Mouse (Mus musculus): ENCODE results near the gene Csnk2a2.

Gene Csnk2a2

DNA sequence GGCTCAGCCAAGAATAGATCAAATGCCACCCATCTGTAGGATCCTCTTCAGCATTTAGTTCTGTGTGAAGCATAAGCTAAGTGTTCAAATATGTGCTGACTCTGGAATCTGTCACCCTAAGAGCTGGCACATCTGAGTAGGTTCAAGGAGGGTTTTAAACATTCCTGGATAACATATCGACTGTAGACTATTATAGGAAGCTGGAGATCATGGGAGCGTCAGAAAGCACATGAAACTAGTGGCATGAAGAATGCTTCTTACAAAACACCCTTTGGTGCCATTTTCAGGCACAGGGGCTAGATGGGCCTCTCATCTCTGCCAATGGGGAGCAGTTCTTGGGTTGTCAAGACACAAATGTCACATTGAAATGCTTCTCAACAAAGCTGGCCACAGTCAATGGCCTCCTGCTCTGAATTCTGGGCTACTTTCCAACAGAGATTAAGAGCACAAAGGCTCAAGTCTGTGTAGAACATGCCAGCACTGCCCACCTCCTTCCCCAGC, 63.0 kb downstream of the Csnk2a2 start:
- no peak for DNase-seq (ENCODE audit: low read depth in 1 of 2, low spot score in 2 of 2)

DNA sequence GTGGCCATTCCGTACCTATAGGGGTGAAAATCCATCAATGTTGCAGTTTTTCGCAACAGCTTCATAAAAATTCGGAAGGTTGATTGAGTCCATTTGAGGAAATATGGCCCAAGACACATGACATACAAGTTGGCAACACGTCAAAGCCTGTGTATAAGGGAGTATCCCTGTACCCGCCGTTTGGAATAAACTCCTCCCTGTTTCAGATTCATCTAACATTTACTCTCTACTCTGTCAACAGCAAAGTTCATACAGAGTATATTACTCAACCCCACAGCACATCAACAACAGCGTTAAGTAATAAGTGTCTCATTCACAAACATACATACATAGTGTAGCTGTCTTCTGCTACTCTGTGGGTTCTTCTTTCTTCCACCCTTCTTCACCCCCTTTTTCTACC, 65.2 kb downstream of the Csnk2a2 start:
- no peak for DNase-seq (ENCODE audit: low read depth in 1 of 2, low spot score in 2 of 2)

DNA sequence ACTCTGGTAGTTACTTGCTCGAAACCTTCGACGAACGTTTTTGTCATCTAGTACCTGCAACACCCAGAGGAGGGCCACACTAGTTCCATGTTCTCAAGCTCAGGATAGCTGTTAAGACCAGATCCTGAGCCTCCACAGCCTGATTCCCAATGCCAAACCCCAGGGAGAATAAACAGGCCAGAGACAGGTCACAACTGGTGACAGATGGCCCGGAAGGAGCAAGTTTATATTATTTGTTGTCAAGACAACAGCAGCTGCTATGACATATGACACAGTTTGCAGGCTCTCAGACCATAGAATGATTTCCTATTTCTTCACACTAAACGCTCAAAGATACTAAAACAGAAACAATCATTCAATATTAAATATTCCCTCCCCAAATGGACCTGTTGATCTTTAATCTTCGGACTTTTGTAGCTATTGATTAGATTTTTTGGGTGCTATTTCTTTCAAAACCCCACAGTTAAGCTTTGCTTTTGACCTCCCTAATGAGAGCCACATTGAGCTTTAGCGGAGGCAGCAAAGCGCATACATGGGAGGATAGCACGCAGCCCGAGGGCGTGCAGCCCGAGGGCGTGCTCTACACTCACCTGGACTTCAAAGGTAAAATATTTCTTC, 67.5 kb downstream of the Csnk2a2 start:
- no peak for DNase-seq (ENCODE audit: low read depth in 1 of 2, low spot score in 2 of 2)

DNA sequence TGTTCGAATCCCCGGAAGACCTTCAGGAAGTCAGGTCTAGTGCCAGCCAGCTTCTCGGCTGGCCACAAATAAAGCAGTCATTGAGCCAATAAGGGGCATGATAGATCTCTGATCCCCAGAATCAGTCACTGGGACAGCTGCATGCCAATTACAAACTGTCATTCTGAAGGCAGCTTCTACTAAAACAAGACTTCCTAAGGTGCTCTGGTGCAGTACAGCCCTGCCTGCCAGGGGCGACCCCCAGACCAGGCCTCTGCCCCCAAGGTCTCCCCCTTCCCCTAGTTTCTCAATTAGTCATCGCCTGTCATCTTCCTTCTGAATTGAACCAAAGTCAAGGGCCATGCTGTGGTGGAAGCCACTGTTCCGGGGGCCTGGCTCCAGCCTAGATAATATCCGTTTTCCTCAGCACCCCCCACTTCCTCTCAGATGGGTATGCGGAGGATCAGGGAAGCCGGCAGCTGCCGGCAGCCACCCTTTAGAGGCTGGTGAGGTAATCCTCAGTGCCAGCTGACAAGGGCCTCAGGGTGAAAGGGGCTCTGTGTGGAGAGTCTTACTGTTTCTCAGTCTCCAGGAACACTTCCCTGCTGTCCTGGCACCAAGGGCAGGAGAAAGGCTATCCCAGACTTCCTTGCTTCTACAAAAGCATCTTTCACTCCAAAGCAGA, 78.4 kb downstream of the Csnk2a2 start:
- DNase-seq (ENCODE audit: low read depth in 1 of 2, low spot score in 2 of 2), result no peak

DNA sequence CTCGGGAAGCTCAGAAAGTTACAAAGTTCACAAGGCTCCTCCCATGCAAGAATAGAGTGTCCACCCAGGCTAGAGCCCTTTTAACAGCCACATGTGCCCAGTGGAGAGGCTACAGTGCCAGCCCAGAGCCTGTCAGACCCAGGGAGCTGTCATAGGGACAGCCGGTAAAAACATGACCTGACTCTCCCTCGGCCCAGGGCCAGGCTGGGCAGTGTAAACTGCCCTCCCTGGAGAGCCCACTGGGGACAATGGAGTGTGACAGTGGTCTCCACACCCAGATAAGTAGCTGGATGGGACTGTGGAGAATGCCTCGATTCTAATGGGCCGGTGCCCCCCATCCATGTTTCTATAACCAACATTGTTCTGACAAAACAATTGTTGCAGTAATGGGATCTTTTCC, 80.3 kb downstream of the Csnk2a2 start:
- DNase-seq (ENCODE audit: low read depth in 1 of 2, low spot score in 2 of 2), result no peak

DNA sequence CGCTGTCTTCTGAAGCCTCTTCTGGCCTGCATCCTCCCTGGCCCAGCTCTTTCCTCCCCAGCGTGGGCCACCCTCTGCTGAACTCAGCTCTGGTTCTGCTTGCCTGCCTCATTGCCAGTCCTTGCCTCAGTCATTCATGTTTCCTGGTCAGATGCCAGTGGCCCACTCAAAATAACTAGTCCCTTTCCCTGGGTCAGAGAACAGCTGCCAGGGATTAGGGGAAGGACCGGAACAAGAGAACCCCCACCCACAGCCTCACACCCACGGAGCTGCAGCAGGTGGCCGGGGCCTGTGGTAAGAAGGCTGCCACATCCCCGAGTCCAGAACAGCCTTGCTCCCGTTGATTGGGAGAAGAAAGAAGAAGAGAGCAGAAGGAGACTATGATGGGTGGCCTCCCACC, 88.7 kb downstream of the Csnk2a2 start:
- no peak for DNase-seq (ENCODE audit: low read depth in 1 of 2, low spot score in 2 of 2)

DNA sequence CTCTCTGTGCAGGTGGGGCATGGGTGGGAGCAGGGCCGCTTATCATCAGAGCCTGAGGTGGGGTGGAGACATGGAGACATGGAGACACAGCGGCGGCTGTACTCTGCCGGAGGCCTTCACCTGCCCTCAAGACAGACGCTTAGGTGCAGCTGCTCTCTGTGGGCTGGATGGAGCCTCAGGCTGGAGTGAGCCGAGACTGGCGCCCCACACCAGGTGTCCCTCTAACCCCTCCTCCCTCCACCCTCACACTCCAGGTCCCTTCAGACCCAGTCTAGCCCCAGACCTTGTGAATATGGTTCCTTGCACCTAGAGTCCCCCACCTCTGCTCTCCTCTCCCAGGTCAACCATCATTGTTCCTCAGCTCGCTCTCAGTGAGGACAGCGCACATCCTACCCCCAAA, 90.7 kb downstream of the Csnk2a2 start:
- DNase-seq (ENCODE audit: low read depth in 1 of 2, low spot score in 2 of 2), result no peak

DNA sequence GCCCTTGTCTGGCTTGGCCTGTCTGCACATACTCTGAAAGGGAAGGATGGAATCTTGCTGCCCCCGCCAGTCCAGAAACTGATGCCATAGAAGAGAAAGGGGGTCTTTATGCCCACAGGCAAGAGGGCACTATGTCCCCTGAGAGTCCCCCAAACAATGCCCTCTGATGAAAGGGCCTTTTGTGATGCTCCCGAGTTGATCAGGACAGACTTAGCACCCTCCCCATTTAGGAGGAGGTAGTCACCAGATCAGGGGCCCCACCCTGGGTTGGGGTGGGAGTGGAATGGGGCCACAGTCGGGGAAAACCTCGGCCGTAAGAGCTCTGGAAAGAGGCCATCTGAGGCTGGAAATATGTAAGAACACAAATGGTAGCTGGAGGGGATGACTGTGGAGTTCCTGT, 92.6 kb downstream of the Csnk2a2 start:
- no peak for DNase-seq (ENCODE audit: low read depth in 1 of 2, low spot score in 2 of 2)

DNA sequence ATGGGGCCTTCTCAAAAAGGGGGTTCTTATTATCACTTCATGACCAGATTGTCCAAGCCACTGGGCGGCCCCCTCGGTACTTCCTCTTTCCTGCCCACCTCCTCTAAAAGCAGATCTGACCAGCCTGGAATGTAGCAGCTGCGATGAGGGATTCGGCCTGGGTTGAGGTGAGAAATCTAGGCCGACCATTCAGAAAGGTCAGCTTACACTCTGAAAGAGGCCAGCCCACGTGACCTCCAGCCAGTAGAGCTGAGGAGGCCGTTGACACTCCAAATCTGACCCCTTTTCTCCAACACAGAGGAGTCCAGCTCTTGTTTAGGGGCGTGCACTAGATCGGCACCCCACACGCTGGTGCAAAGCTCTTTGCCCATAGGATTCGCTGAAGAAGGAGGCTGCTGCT, 93.1 kb downstream of the Csnk2a2 start:
- DNase-seq (ENCODE audit: low read depth in 1 of 2, low spot score in 2 of 2), result no peak

Data from monocyte, adult 2 months (primary cell).